Mouse (Mus musculus) lung, postnatal 0 days (tissue): ENCODE measurements at regions not wholly inside any gene's neighbourhood (a gene's known extent, or its start where the extent isn't known, plus 50 kb on each side); places are given as distances from the start of the nearest gene placed in this dataset.

Experiments
- ATAC-seq: fragments of 200-750 bp; cut with Nextera tagmentation; 2 replicates; pipeline ENCODE4 v1.8.0; 2017; ENCODE audit warnings: moderate library complexity
- DNase-seq: peaks from one replicate; pipeline ENCODE4 v3.0.0-alpha.2; 2016; ENCODE audit warnings: low spot score
- H3K27ac ChIP-seq: fragments of 300-500 bp; sonication (generic); 2 replicates; pipeline ENCODE4 v1.5.1; 2014; ENCODE audit warnings: antibody characterized with exemption, mild to moderate bottlenecking, low read length, mixed read lengths
- H3K27me3 ChIP-seq: fragments of 300-500 bp; sonication (generic); replicated peaks from 2 replicates; pipeline ENCODE4 v1.6.1; 2014; ENCODE audit warnings: low read length, mixed read lengths; ENCODE audit not compliant: insufficient read depth
- H3K36me3 ChIP-seq: fragments of 300-500 bp; sonication (generic); 2 replicates; pipeline ENCODE4 v1.6.1; 2014; ENCODE audit warnings: low read length, mixed read lengths; ENCODE audit not compliant: insufficient read depth
- H3K4me1 ChIP-seq: fragments of 300-500 bp; sonication (generic); 2 replicates; pipeline ENCODE4 v1.6.1; 2014; ENCODE audit warnings: antibody characterized with exemption, low read depth, low read length, mixed read lengths; ENCODE audit not compliant: insufficient read depth
- H3K4me2 ChIP-seq: fragments of 300-500 bp; sonication (generic); replicated peaks from 2 replicates; pipeline ENCODE4 v1.6.1; 2014; ENCODE audit warnings: low read depth, mild to moderate bottlenecking, low read length, moderate library complexity, mixed read lengths
- H3K4me3 ChIP-seq: fragments of 300-500 bp; sonication (generic); 2 replicates; pipeline ENCODE4 v1.5.1; 2014; ENCODE audit warnings: low read depth, low read length
- H3K9ac ChIP-seq: fragments of 300-500 bp; sonication (generic); replicated peaks from 2 replicates; pipeline ENCODE4 v1.6.1; 2014; ENCODE audit warnings: low read depth, mild to moderate bottlenecking
- H3K9me3 ChIP-seq: fragments of 300-500 bp; sonication (generic); 2 replicates; pipeline ENCODE4 v1.6.1; 2016; ENCODE audit warnings: low read length, mixed read lengths
- CTCF ChIP-seq: IDR thresholded peaks from 2 replicates; pipeline ENCODE4 v1.5.1; 2016; ENCODE audit warnings: antibody characterized with exemption, mild to moderate bottlenecking
- EP300 ChIP-seq: IDR thresholded peaks from 2 replicates; pipeline ENCODE4 v1.6.1; 2016; ENCODE audit warnings: antibody characterized with exemption, mild to moderate bottlenecking, control low read depth
- WGBS: fragments of 180-500 bp; shearing (Covaris S2); extraction: QIAGEN DNeasy Blood & Tissue Kit; methylation state at CpG from one replicate; pipeline ENCODE4 v1.1.7; 2014; 5-methylcytosine and 5-hydroxymethylcytosine counted together

- Histone ChIP-seq H3K4me3 (no peak overlapping the region), H3K4me1 (no peaks in the 10 kb centered on the region), H3K9ac (no peak overlapping the region), H3K27ac (no peak overlapping the region), H3K27me3 (no peaks in the 10 kb centered on the region), H3K36me3 (no peaks in the 10 kb centered on the region), H3K4me2 (no peak overlapping the region), H3K9me3 (no peaks in the 10 kb centered on the region)
- TF ChIP-seq EP300 = no peak
- no peak for TF ChIP-seq CTCF
- DNase-seq = no peak
- no peak for ATAC-seq
- WGBS = 47% methylated on average over 8 of the region's 8 CpGs
Observed at GRCm38 (mm10) chr8:31008309-31008708, 2420.2 kb upstream of the 5930422O12Rik start.

- WGBS = 82% methylated on average over 11 of the region's 11 CpGs
- TF ChIP-seq EP300 (no peak), CTCF (no peak)
- no peak overlapping the region for H3K4me2 ChIP-seq
- no peaks in the 10 kb centered on the region for H3K36me3 ChIP-seq
- H3K9ac ChIP-seq = no peak overlapping the region
- no peak overlapping the region for H3K27ac ChIP-seq
- H3K4me3 ChIP-seq = no peak overlapping the region
- H3K27me3 ChIP-seq = no peaks in the 10 kb centered on the region
- ATAC-seq = no peak
- H3K4me1 ChIP-seq = no peaks in the 10 kb centered on the region
- no peaks in the 10 kb centered on the region for H3K9me3 ChIP-seq
- no peak for DNase-seq
Observed at GRCm38 (mm10) chr8:31012068-31012467, 2416.4 kb upstream of the 5930422O12Rik start.

- ATAC-seq = peak; percentile 91
- Histone ChIP-seq H3K4me2 (peak overlapping the region; percentile 70), H3K27me3 (no peaks in the 10 kb centered on the region), H3K9ac (no peak overlapping the region; the same call in 1 of the 2 replicates), H3K27ac (no peak overlapping the region), H3K4me1 (no peaks in the 10 kb centered on the region), H3K9me3 (no peaks in the 10 kb centered on the region), H3K4me3 (peak overlapping the region; percentile 34), H3K36me3 (no peaks in the 10 kb centered on the region)
- peak; percentile 76 for DNase-seq
- TF ChIP-seq CTCF (peak; percentile 84), EP300 (no peak)
- 5% methylated on average over 22 of the region's 24 CpGs for whole genome bisulfite sequencing
Observed at GRCm38 (mm10) chr8:31031721-31032591, 2396.6 kb upstream of the 5930422O12Rik start.

- H3K4me1 ChIP-seq = no peaks in the 10 kb centered on the region
- peak overlapping the region; percentile 37 for H3K4me3 ChIP-seq
- no peaks in the 10 kb centered on the region for H3K27me3 ChIP-seq
- no peak overlapping the region for H3K27ac ChIP-seq
- ATAC-seq = 0 out of 2 replicates have a peak, but pooled peaks have one; percentile 36
- peak; percentile 88 for DNase-seq
- H3K9ac ChIP-seq = no peak overlapping the region
- 3% methylated on average over 13 of the region's 13 CpGs for WGBS
- TF ChIP-seq CTCF (peak; percentile 98), EP300 (no peak)
- H3K4me2 ChIP-seq = peak overlapping the region; percentile 61
- no peaks in the 10 kb centered on the region for H3K9me3 ChIP-seq
- no peaks in the 10 kb centered on the region for H3K36me3 ChIP-seq
Observed at GRCm38 (mm10) chr8:31033281-31033680, 2395.2 kb upstream of the 5930422O12Rik start.

GRCm38 (mm10) chr8:31036892-31037291 lies 2391.6 kb upstream of the 5930422O12Rik start:
- ATAC-seq (no peak), DNase-seq (no peak)
- Histone ChIP-seq H3K4me2 (no peak overlapping the region), H3K9me3 (no peaks in the 10 kb centered on the region), H3K4me3 (no peak overlapping the region), H3K27me3 (no peaks in the 10 kb centered on the region), H3K9ac (no peak overlapping the region), H3K36me3 (no peaks in the 10 kb centered on the region), H3K27ac (no peak overlapping the region), H3K4me1 (no peaks in the 10 kb centered on the region)
- WGBS = 70% methylated on average over 2 of the region's 2 CpGs
- no peak for TF ChIP-seq CTCF
